Mouse (Mus musculus) forebrain, embryonic 12.5 days (tissue): Measurements from ENCODE around the gene 4930556J24Rik. TPM values are rescaled to one million over a fixed set of nuclear protein-coding genes. Genes with fewer than 3 reads are reported as not detected.
"Not testable (repeated sequence)": the region's sequence is repeated elsewhere in the genome, so short reads cannot be mapped to it uniquely, and the experiment has no call there.

Source experiments
- ATAC-seq: fragments of 200-750 bp; cut with Nextera tagmentation; 2 replicates; pipeline ENCODE4 v1.8.0; 2017; ENCODE audit warnings: moderate TSS enrichment; ENCODE audit not compliant: low FRiP score
- H3K27ac ChIP-seq: fragments of 300-500 bp; sonication (generic); 2 replicates; pipeline ENCODE4 v1.5.1; 2016; ENCODE audit warnings: mild to moderate bottlenecking
- H3K27me3 ChIP-seq: fragments of 300-500 bp; sonication (generic); 2 replicates; pipeline ENCODE4 v1.6.1; 2016; ENCODE audit warnings: mild to moderate bottlenecking
- H3K36me3 ChIP-seq: fragments of 300-500 bp; sonication (generic); replicated peaks from 2 replicates; pipeline ENCODE4 v1.6.1; 2016; ENCODE audit warnings: mild to moderate bottlenecking
- H3K4me1 ChIP-seq: fragments of 300-500 bp; sonication (generic); 2 replicates; pipeline ENCODE4 v1.6.1; 2016
- H3K4me2 ChIP-seq: fragments of 300-500 bp; sonication (generic); 2 replicates; pipeline ENCODE4 v1.6.1; 2016; ENCODE audit warnings: mild to moderate bottlenecking, moderate library complexity
- H3K4me3 ChIP-seq: fragments of 300-500 bp; sonication (generic); replicated peaks from 2 replicates; pipeline ENCODE4 v1.5.1; 2016; ENCODE audit warnings: mild to moderate bottlenecking
- H3K9ac ChIP-seq: fragments of 300-500 bp; sonication (generic); 2 replicates; pipeline ENCODE4 v1.6.1; 2016; ENCODE audit warnings: mild to moderate bottlenecking
- H3K9me3 ChIP-seq: fragments of 300-500 bp; sonication (generic); 2 replicates; pipeline ENCODE4 v1.6.1; 2016
- whole genome bisulfite sequencing: fragments of 180-500 bp; shearing (Covaris S2); methylation state at CpG from one replicate; pipeline ENCODE4 v1.1.7; 2016; 5-methylcytosine and 5-hydroxymethylcytosine counted together
- polyA plus RNA-seq: library from polyadenylated mRNA; unstranded; fragments of >200 nt; fragmentation: Nextera tagmentation; extraction: Ambion mirVana; gene quantifications from 2 replicates; pipeline ENCODE4 v1.2.1, GENCODE M21; 2016

4930556J24Rik gene
- polyA plus RNA-seq, 1 experiment from 2014 or later = 0.27 TPM

GRCm38 (mm10) chr11:3913316-3914108 is 63.1 kb downstream of the 4930556J24Rik start:
- WGBS = under 1% methylated on average over 65 of the region's 65 CpGs
- Histone ChIP-seq H3K9me3 (no peaks in the 10 kb centered on the region), H3K36me3 (no peaks in the 10 kb centered on the region), H3K4me3 (peak overlapping the region; percentile 65), H3K4me2 (peak overlapping the region; percentile 93), H3K27ac (peak overlapping the region; percentile 65), H3K9ac (peak overlapping the region; percentile 70), H3K27me3 (peaks cover 26% of the 10 kb centered on the region), H3K4me1 (peaks cover 43% of the 10 kb centered on the region)
- peak; percentile 89 for ATAC-seq

- peak overlapping the region; percentile 70 for H3K9ac ChIP-seq
- WGBS = under 1% methylated on average over 16 of the region's 16 CpGs
- H3K9me3 ChIP-seq = no peaks in the 10 kb centered on the region
- H3K27ac ChIP-seq = no peak overlapping the region
- H3K4me2 ChIP-seq = peak overlapping the region; percentile 93
- H3K4me3 ChIP-seq = peak overlapping the region; percentile 65
- ATAC-seq = peak; percentile 12; the same call in 1 of the 2 replicates
- no peaks in the 10 kb centered on the region for H3K36me3 ChIP-seq
- peaks cover 47% of the 10 kb centered on the region for H3K4me1 ChIP-seq
- peaks cover 26% of the 10 kb centered on the region for H3K27me3 ChIP-seq
These were observed 63.7 kb downstream of the 4930556J24Rik start for GRCm38 (mm10) chr11:3912875-3913271.

- Histone ChIP-seq H3K27ac (peak overlapping the region; percentile 47; the same call in 1 of the 2 replicates), H3K4me3 (peak overlapping the region; percentile 65), H3K9ac (peak overlapping the region; percentile 70), H3K27me3 (peaks cover 26% of the 10 kb centered on the region), H3K9me3 (no peaks in the 10 kb centered on the region), H3K36me3 (peaks cover 4% of the 10 kb centered on the region; the same call in 1 of the 2 replicates), H3K4me2 (peak overlapping the region; percentile 93), H3K4me1 (peaks cover 47% of the 10 kb centered on the region)
- WGBS = 14% methylated on average over 19 of the region's 19 CpGs
- peak; percentile 12; the same call in 1 of the 2 replicates for ATAC-seq
These were observed 64.3 kb downstream of the 4930556J24Rik start for GRCm38 (mm10) chr11:3912100-3912874.

- not testable (repeated sequence) for H3K36me3 ChIP-seq, H3K4me3 ChIP-seq, H3K27ac ChIP-seq, ATAC-seq, H3K9ac ChIP-seq, H3K9me3 ChIP-seq
- Histone ChIP-seq H3K27me3 (peaks cover 26% of the 10 kb centered on the region), H3K4me1 (peaks cover 47% of the 10 kb centered on the region), H3K4me2 (peak overlapping the region; percentile 34)
- WGBS = 90% methylated on average over 6 of the region's 6 CpGs
These were observed 65.1 kb downstream of the 4930556J24Rik start for GRCm38 (mm10) chr11:3911440-3911839.

GRCm38 (mm10) chr11:3910513-3911310 is 65.9 kb downstream of the 4930556J24Rik start:
- 63% methylated on average over 5 of the region's 5 CpGs for WGBS
- Histone ChIP-seq H3K9ac (no peak overlapping the region), H3K4me1 (peaks cover 47% of the 10 kb centered on the region)

GRCm38 (mm10) chr11:3909236-3909635 is 67.3 kb downstream of the 4930556J24Rik start:
- peaks cover 45% of the 10 kb centered on the region for H3K4me1 ChIP-seq
- H3K27me3 ChIP-seq = peaks cover 26% of the 10 kb centered on the region
- H3K36me3 ChIP-seq = peaks cover 10% of the 10 kb centered on the region; the same call in 1 of the 2 replicates
- H3K27ac ChIP-seq = no peak overlapping the region
- ATAC-seq = no peak
- WGBS = 87% methylated on average over 4 of the region's 4 CpGs
- H3K9ac ChIP-seq = no peak overlapping the region
- H3K4me2 ChIP-seq = no peak overlapping the region
- no peak overlapping the region for H3K4me3 ChIP-seq
- no peaks in the 10 kb centered on the region for H3K9me3 ChIP-seq

More at GRCm38 (mm10) chr11:3910513-3911310, 65.9 kb downstream of the 4930556J24Rik start:
- H3K9me3 ChIP-seq = no peaks in the 10 kb centered on the region
- no peak for ATAC-seq
- no peak overlapping the region for H3K4me3 ChIP-seq
- peaks cover 26% of the 10 kb centered on the region for H3K27me3 ChIP-seq
- peaks cover 10% of the 10 kb centered on the region; the same call in 1 of the 2 replicates for H3K36me3 ChIP-seq
- H3K4me2 ChIP-seq = peak overlapping the region; percentile 34
- no peak overlapping the region for H3K27ac ChIP-seq

GRCm38 (mm10) chr11:3905446-3905845 is 71.1 kb downstream of the 4930556J24Rik start:
- ATAC-seq = no peak
- Histone ChIP-seq H3K4me2 (no peak overlapping the region), H3K4me1 (peaks cover 19% of the 10 kb centered on the region), H3K9ac (no peak overlapping the region), H3K27ac (no peak overlapping the region), H3K27me3 (0 out of 2 replicates have a peak, but pooled peaks cover 7% of the 10 kb centered on the region), H3K9me3 (no peaks in the 10 kb centered on the region), H3K4me3 (no peak overlapping the region), H3K36me3 (peaks cover 10% of the 10 kb centered on the region; the same call in 1 of the 2 replicates)
- 100% methylated on average over 1 of the region's 1 CpGs for WGBS

GRCm38 (mm10) chr11:3904673-3905072 is 71.9 kb downstream of the 4930556J24Rik start:
- Histone ChIP-seq H3K36me3 (peaks cover 10% of the 10 kb centered on the region; the same call in 1 of the 2 replicates), H3K9ac (no peak overlapping the region), H3K4me3 (no peak overlapping the region), H3K4me2 (no peak overlapping the region), H3K27me3 (0 out of 2 replicates have a peak, but pooled peaks cover 4% of the 10 kb centered on the region), H3K4me1 (peaks cover 17% of the 10 kb centered on the region; the same call in 1 of the 2 replicates), H3K27ac (no peak overlapping the region), H3K9me3 (no peaks in the 10 kb centered on the region)
- no peak for ATAC-seq
- WGBS = 90% methylated on average over 6 of the region's 6 CpGs

GRCm38 (mm10) chr11:3903046-3903445 is 73.5 kb downstream of the 4930556J24Rik start:
- Histone ChIP-seq H3K9ac (no peak overlapping the region), H3K4me3 (no peak overlapping the region), H3K9me3 (no peaks in the 10 kb centered on the region), H3K27ac (no peak overlapping the region), H3K4me2 (no peak overlapping the region), H3K4me1 (peaks cover 16% of the 10 kb centered on the region), H3K27me3 (no peaks in the 10 kb centered on the region), H3K36me3 (peaks cover 18% of the 10 kb centered on the region)
- WGBS = 81% methylated on average over 5 of the region's 5 CpGs
- ATAC-seq = no peak

- Histone ChIP-seq H3K27ac (no peak overlapping the region), H3K4me3 (no peak overlapping the region), H3K4me2 (no peak overlapping the region), H3K4me1 (peaks cover 14% of the 10 kb centered on the region; the same call in 1 of the 2 replicates), H3K9me3 (no peaks in the 10 kb centered on the region), H3K36me3 (peaks cover 22% of the 10 kb centered on the region), H3K9ac (no peak overlapping the region), H3K27me3 (no peaks in the 10 kb centered on the region)
- ATAC-seq = no peak
- WGBS = 80% methylated on average over 3 of the region's 3 CpGs
These were observed 74.1 kb downstream of the 4930556J24Rik start for GRCm38 (mm10) chr11:3902516-3902915.

- no peaks in the 10 kb centered on the region for H3K27me3 ChIP-seq
- no peak overlapping the region for H3K4me2 ChIP-seq
- no peak overlapping the region for H3K9ac ChIP-seq
- no peak overlapping the region for H3K27ac ChIP-seq
- WGBS = 89% methylated on average over 6 of the region's 6 CpGs
- H3K9me3 ChIP-seq = no peaks in the 10 kb centered on the region
- peaks cover 20% of the 10 kb centered on the region for H3K36me3 ChIP-seq
- H3K4me3 ChIP-seq = no peak overlapping the region
- no peak for ATAC-seq
- H3K4me1 ChIP-seq = peaks cover 20% of the 10 kb centered on the region; the same call in 1 of the 2 replicates
These were observed 76.3 kb downstream of the 4930556J24Rik start for GRCm38 (mm10) chr11:3900296-3900695.
